ENCODE assay signal across 24 mouse cellular contexts in the genomic region with DNA sequence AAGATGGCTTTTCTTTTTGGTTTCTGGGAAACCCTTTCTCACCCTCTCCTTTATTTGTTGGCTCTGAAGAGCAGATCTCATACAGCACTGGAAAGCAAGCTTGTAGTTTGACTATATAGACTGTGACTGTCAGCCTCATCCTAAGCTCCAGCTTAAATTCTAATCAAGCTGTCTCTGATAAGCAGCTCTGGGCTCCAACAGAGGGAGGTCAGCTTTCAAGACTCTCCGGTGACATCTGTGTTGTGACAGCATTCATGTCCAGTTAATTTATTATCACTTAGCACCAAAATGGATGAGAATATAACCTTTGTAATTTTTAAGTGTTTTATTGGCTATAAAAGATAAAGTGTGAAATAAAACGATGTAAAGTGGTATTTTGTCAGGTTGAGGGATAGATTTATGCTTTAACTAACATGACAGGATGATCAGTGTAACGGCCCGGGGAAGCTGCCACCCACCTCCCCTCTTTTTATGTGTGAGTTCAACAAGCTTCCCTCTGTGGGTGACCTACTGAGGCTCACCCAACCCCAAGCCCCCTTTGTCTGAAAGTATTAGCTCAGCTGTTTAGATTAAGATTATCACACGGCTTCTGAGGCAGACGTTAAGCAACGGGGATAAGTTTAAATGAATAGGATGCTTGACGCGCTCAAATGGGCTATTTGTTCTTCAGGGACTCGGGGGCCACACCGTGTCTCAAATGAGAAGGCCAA. TPM values are rescaled to one million over a fixed set of nuclear protein-coding genes. Genes with fewer than 3 reads are reported as not detected.
DNase-seq lines count a peak whose midpoint lies in the region; ATAC-seq and TF ChIP-seq lines count a peak whose summit lies in the region.
"Had no signal": no experiment of that assay in that cellular context is flagged by ENCODE, and none has a peak within 500 bp of the region (broad histone marks: within the 10 kb centered on the region; RNA-seq: fewer than 3 reads in every experiment).

No protein-coding gene starts in this region.

- no peaks in the 10 kb centered on the region for H3K36me3 ChIP-seq in midbrain, embryonic 10.5 days
- H3K36me3 ChIP-seq in midbrain, postnatal 0 days (ENCODE audit: insufficient read depth, low read length), result no peaks in the 10 kb centered on the region
- no peaks in the 10 kb centered on the region for H3K36me3 ChIP-seq in midbrain, embryonic 14.5 days (ENCODE audit: control insufficient read depth, insufficient read depth, low read length)
- H3K36me3 ChIP-seq in midbrain, embryonic 15.5 days (replicated peaks), result no peaks in the 10 kb centered on the region
- H3K36me3 ChIP-seq: forebrain, embryonic 12.5 days; forebrain, embryonic 15.5 days; heart, embryonic 10.5 days; heart, embryonic 13.5 days; hindbrain, embryonic 12.5 days; hindbrain, embryonic 15.5 days had no signal

- H3K4me1 ChIP-seq in midbrain, embryonic 10.5 days, result peaks cover 42% of the 10 kb centered on the region
- no peaks in the 10 kb centered on the region for H3K4me1 ChIP-seq in midbrain, postnatal 0 days (ENCODE audit: insufficient read depth, low read length)
- H3K4me1 ChIP-seq in midbrain, embryonic 14.5 days (ENCODE audit: control insufficient read depth, insufficient read depth, low read length), result peaks cover 14% of the 10 kb centered on the region; the same call in 1 of the 2 replicates
- H3K4me1 ChIP-seq in midbrain, embryonic 15.5 days, result peaks cover 16% of the 10 kb centered on the region

- WGBS in midbrain, embryonic 10.5 days, result 17% methylated on average over 11 of the region's 11 CpGs
- WGBS in midbrain, postnatal 0 days, result 14% methylated on average over 11 of the region's 11 CpGs
- WGBS in midbrain, embryonic 14.5 days, result 7% methylated on average over 11 of the region's 11 CpGs
- WGBS in midbrain, embryonic 15.5 days, result 14% methylated on average over 11 of the region's 11 CpGs

- no peak for ATAC-seq in midbrain, postnatal 0 days (ENCODE audit: low FRiP score)
- ATAC-seq in midbrain, embryonic 14.5 days (ENCODE audit: low FRiP score, low TSS enrichment), result no peak
- no peak for ATAC-seq in midbrain, embryonic 15.5 days (replicated peaks)
- ATAC-seq in erythroid progenitor cell, adult 5-6 weeks (replicated peaks; ENCODE audit: low FRiP score, poor library complexity, severe bottlenecking), result no peak
- ATAC-seq: activated CD4-positive, CD25-positive, alpha-beta regulatory T cell, adult 4 months; forebrain, embryonic 15.5 days had no signal

- H3K27me3 ChIP-seq in midbrain, embryonic 10.5 days (ENCODE audit: low read depth, poor library complexity, severe bottlenecking), result peaks cover 25% of the 10 kb centered on the region
- H3K27me3 ChIP-seq in midbrain, postnatal 0 days (ENCODE audit: insufficient read depth, low read length), result peaks cover 5% of the 10 kb centered on the region; the same call in 1 of the 2 replicates
- no peaks in the 10 kb centered on the region for H3K27me3 ChIP-seq in midbrain, embryonic 14.5 days (ENCODE audit: control insufficient read depth, insufficient read depth, low read length)
- 0 out of 2 replicates have a peak, but pooled peaks cover 2% of the 10 kb centered on the region for H3K27me3 ChIP-seq in midbrain, embryonic 15.5 days (replicated peaks)
- H3K27me3 ChIP-seq: hindbrain, embryonic 15.5 days had no signal

- no peak overlapping the region for H3K4me3 ChIP-seq in midbrain, embryonic 10.5 days
- H3K4me3 ChIP-seq in midbrain, postnatal 0 days (ENCODE audit: low read depth, low read length), result no peak overlapping the region
- no peak overlapping the region for H3K4me3 ChIP-seq in midbrain, embryonic 14.5 days (replicated peaks; ENCODE audit: low read depth, low read length)
- H3K4me3 ChIP-seq in midbrain, embryonic 15.5 days, result no peak overlapping the region
- H3K4me3 ChIP-seq: forebrain, embryonic 12.5 days; forebrain, embryonic 15.5 days; heart, adult 2 months; heart, embryonic 10.5 days; heart, embryonic 13.5 days; hindbrain, embryonic 12.5 days; hindbrain, embryonic 15.5 days had no signal

- DNase-seq in embryo, embryonic 10 days (ENCODE audit: low spot score), result peak; percentile 23
- DNase-seq in embryo, embryonic 11 days, result no peak
- DNase-seq in midbrain, embryonic 10.5 days (ENCODE audit: low spot score), result no peak
- no peak for DNase-seq in midbrain, postnatal 0 days (ENCODE audit: low spot score)
- peak; percentile 27 for DNase-seq in midbrain, embryonic 14.5 days
- no peak for DNase-seq in layer of hippocampus, postnatal 14 days (ENCODE audit: low spot score in 2 of 2)
- DNase-seq: adrenal gland, adult 8-10 months; adrenal gland, postnatal 25 days; cerebellum, adult 11-12 months; cerebellum, adult 8-10 months; cerebellum, postnatal 10 days; cerebellum, postnatal 36 days; gastrocnemius, postnatal 25 days; heart, adult 2 months; heart, postnatal 14 days had no signal

- no peak for TF ChIP-seq CTCF in midbrain, postnatal 0 days (IDR thresholded peaks at IDR 0.05)

- H3K27ac ChIP-seq in midbrain, embryonic 10.5 days (replicated peaks), result peak overlapping the region; percentile 38; the same call in 1 of the 2 replicates
- no peak overlapping the region for H3K27ac ChIP-seq in midbrain, postnatal 0 days (ENCODE audit: low read depth, low read length)
- no peak overlapping the region for H3K27ac ChIP-seq in midbrain, embryonic 14.5 days (replicated peaks; ENCODE audit: low read depth, low read length)
- H3K27ac ChIP-seq in midbrain, embryonic 15.5 days, result no peak overlapping the region
- H3K27ac ChIP-seq: forebrain, embryonic 12.5 days; forebrain, embryonic 15.5 days; heart, adult 2 months; heart, embryonic 10.5 days; heart, embryonic 13.5 days; hindbrain, embryonic 12.5 days; hindbrain, embryonic 15.5 days had no signal

- H3K9ac ChIP-seq in midbrain, postnatal 0 days (replicated peaks; ENCODE audit: low read length, poor library complexity, severe bottlenecking), result no peak overlapping the region
- H3K9ac ChIP-seq in midbrain, embryonic 14.5 days (replicated peaks; ENCODE audit: low read length), result no peak overlapping the region
- no peak overlapping the region for H3K9ac ChIP-seq in midbrain, embryonic 15.5 days
- H3K9ac ChIP-seq: forebrain, embryonic 12.5 days; forebrain, embryonic 15.5 days; heart, embryonic 13.5 days; hindbrain, embryonic 12.5 days; hindbrain, embryonic 15.5 days had no signal

- no peaks in the 10 kb centered on the region for H3K9me3 ChIP-seq in midbrain, embryonic 10.5 days (replicated peaks)
- H3K9me3 ChIP-seq in midbrain, postnatal 0 days (ENCODE audit: low read length), result no peaks in the 10 kb centered on the region
- no peaks in the 10 kb centered on the region for H3K9me3 ChIP-seq in midbrain, embryonic 14.5 days (ENCODE audit: control insufficient read depth, low read length)
- H3K9me3 ChIP-seq in midbrain, embryonic 15.5 days, result no peaks in the 10 kb centered on the region
- H3K9me3 ChIP-seq: forebrain, embryonic 12.5 days; forebrain, embryonic 15.5 days; heart, embryonic 10.5 days; heart, embryonic 13.5 days; hindbrain, embryonic 12.5 days; hindbrain, embryonic 15.5 days had no signal

- no peak overlapping the region for H3K4me2 ChIP-seq in midbrain, postnatal 0 days (ENCODE audit: low read depth, low read length, poor library complexity, severe bottlenecking)
- no peak overlapping the region for H3K4me2 ChIP-seq in midbrain, embryonic 14.5 days (ENCODE audit: low read length)
- no peak overlapping the region for H3K4me2 ChIP-seq in midbrain, embryonic 15.5 days
- H3K4me2 ChIP-seq: forebrain, embryonic 12.5 days; forebrain, embryonic 15.5 days; heart, embryonic 13.5 days; hindbrain, embryonic 12.5 days; hindbrain, embryonic 15.5 days had no signal

RNA-seq across cellular contexts. Expression of gene Anxa2, which starts 58.6 kb away (rescaled TPM):
- 133 and 178 TPM in 2 replicates for polyA plus RNA-seq in midbrain, embryonic 10.5 days (2016; fragmentation: Nextera tagmentation; extraction: Ambion mirVana)
- total RNA-seq in midbrain, postnatal 0 days (2014; rRNA removed), result 68.4 and 73.2 TPM in 2 replicates
- polyA plus RNA-seq in midbrain, postnatal 0 days (2015; fragmentation: Nextera tagmentation; extraction: Ambion mirVana), result 69.2 and 79.1 TPM in 2 replicates
- 48.8 and 105 TPM in 2 replicates for polyA plus RNA-seq in midbrain, embryonic 14.5 days (2014; fragmentation: Nextera tagmentation; extraction: Ambion mirVana)
- polyA plus RNA-seq in midbrain, embryonic 15.5 days (2015; fragmentation: Nextera tagmentation; extraction: Ambion mirVana), result 123 and 142 TPM in 2 replicates
- total RNA-seq in erythroid progenitor cell, adult 5-6 weeks (2015; ENCODE audit: low replicate concordance), result 40.7 and 70.3 TPM in 2 replicates
- 17.9 and 34.8 TPM in 2 replicates for total RNA-seq in erythroid progenitor cell, adult 5-6 weeks (2017; ENCODE audit: low replicate concordance)
- total RNA-seq in layer of hippocampus, postnatal 14 days (2021), result 10 to 100 TPM; 12.4 to 18.4 TPM

Comparison
In these comparisons a context has a peak if more than half of its experiments do, and no peak if none do; other contexts are left out.
1. DNase-seq: peak in embryo, embryonic 10 days (single experiment) and midbrain, embryonic 14.5 days (single experiment); none in embryo, embryonic 11 days (single experiment), midbrain, embryonic 10.5 days (single experiment), midbrain, postnatal 0 days (single experiment) and layer of hippocampus, postnatal 14 days (0 of 2).